Mouse (Mus musculus): ENCODE data around the gene Adamts17. TPM values are rescaled to one million over a fixed set of nuclear protein-coding genes. Genes with fewer than 3 reads are reported as not detected.

Gene Adamts17
- 3.6 and 6.7 TPM in 2 replicates for polyA plus RNA-seq (2012; rRNA removed)

DNA sequence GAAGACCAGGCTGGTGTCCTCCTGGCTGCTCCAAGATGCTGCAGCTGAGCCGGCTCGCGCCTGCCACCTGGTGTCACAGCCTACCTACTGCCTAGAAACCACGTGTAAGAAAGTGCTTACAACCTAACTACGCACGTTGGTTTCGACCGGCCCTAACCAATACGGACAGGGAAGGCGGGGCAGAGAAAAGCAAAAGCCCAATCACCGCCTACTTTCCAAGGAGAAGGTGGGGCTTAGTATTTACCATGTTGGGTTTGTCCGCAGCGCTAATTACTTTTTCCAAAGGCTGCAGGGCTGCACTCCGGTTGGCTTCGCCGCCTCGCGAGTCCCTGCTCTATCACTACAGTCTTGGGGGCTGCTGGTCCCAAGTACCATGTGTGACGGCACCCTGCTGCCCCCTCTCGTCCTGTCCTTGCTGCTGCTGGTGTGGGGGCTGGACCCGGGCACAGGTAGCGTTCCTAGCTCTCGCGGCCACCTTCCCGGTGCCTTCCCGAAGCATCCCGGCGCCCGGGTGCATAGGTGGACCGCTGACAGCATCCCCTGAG, at the start of gene Adamts17:
TSS of gene Adamts17 (plus strand) at position 273 of the 545 bp plus-strand sequence.

Other genes with a start within 250 kb of the Adamts17 start
- 9.7 and 10.0 TPM in 2 replicates for gene Asb7, start 150.1 kb upstream of the Adamts17 start, polyA plus RNA-seq (2012; rRNA removed)
- gene Lins1, start 149.8 kb upstream of the Adamts17 start, polyA plus RNA-seq (2012; rRNA removed) = 18.2 and 20.6 TPM in 2 replicates
- gene Cers3, start 96.2 kb upstream of the Adamts17 start, polyA plus RNA-seq (2012; rRNA removed) = 0.43 and 0.90 TPM in 2 replicates